Mouse (Mus musculus) neural tube, embryonic 13.5 days (tissue): ENCODE measurements at regions not wholly inside any gene's neighbourhood (a gene's known extent, or its start where the extent isn't known, plus 50 kb on each side); places are given as distances from the start of the nearest gene placed in this dataset.
A peak's percentile ranks its signal among the peaks of the same experiment; 100 is the strongest.

Source experiments
- ATAC-seq: fragments of 200-750 bp; cut with Nextera tagmentation; 2 replicates; pipeline ENCODE4 v1.8.0; 2017; ENCODE audit warnings: low read depth, mild to moderate bottlenecking, moderate TSS enrichment, moderate library complexity
- H3K27ac ChIP-seq: fragments of 300-500 bp; sonication (generic); replicated peaks from 2 replicates; pipeline ENCODE4 v1.5.1; 2015; ENCODE audit warnings: moderate library complexity, mild to moderate bottlenecking, inconsistent platforms
- H3K27me3 ChIP-seq: fragments of 300-500 bp; sonication (generic); 2 replicates; pipeline ENCODE4 v1.6.1; 2015; ENCODE audit warnings: mild to moderate bottlenecking, inconsistent platforms
- H3K36me3 ChIP-seq: fragments of 300-500 bp; sonication (generic); 2 replicates; pipeline ENCODE4 v1.6.1; 2015; ENCODE audit warnings: mild to moderate bottlenecking, inconsistent platforms
- H3K4me1 ChIP-seq: fragments of 300-500 bp; sonication (generic); replicated peaks from 2 replicates; pipeline ENCODE4 v1.6.1; 2015; ENCODE audit warnings: inconsistent platforms
- H3K4me2 ChIP-seq: fragments of 300-500 bp; sonication (generic); 2 replicates; pipeline ENCODE4 v1.6.1; 2015; ENCODE audit warnings: inconsistent platforms, mild to moderate bottlenecking, moderate library complexity
- H3K4me3 ChIP-seq: fragments of 300-500 bp; sonication (generic); 2 replicates; pipeline ENCODE4 v1.5.1; 2015; ENCODE audit warnings: mild to moderate bottlenecking, inconsistent platforms
- H3K9ac ChIP-seq: fragments of 300-500 bp; sonication (generic); 2 replicates; pipeline ENCODE4 v1.6.1; 2015; ENCODE audit warnings: moderate library complexity, mild to moderate bottlenecking, inconsistent platforms
- H3K9me3 ChIP-seq: fragments of 300-500 bp; sonication (generic); 2 replicates; pipeline ENCODE4 v1.6.1; 2016; ENCODE audit warnings: inconsistent platforms
- WGBS: fragments of 180-500 bp; shearing (Covaris S2); methylation state at CpG from one replicate; pipeline ENCODE4 v1.1.7; 2015; 5-methylcytosine and 5-hydroxymethylcytosine counted together

DNA sequence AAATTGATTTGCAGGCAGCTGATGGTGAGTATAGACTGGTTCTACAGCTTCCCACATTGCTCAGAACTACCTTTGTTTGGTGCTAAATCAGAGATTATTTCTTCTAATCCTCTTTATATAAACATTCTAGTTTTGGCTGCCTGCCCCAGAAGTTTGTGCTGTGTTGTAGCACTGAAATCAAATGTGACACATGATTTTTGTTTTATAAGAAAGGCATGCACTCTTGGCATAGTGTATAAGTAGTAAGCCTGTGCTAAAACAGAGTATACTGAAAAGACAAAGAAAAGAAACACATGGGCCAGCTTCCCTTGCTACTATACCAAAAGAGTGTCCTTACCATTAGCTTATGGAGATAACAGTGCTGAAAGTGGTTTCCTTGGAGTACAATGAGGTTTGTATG, 1542.9 kb upstream of the Slc10a2 start:
- H3K4me2 ChIP-seq, result no peak overlapping the region
- H3K27ac ChIP-seq, result no peak overlapping the region
- H3K9ac ChIP-seq, result no peak overlapping the region
- H3K36me3 ChIP-seq, result no peaks in the 10 kb centered on the region
- no peak overlapping the region for H3K4me3 ChIP-seq
- no peak for ATAC-seq
- no peaks in the 10 kb centered on the region for H3K4me1 ChIP-seq
- no peaks in the 10 kb centered on the region for H3K9me3 ChIP-seq
- no peaks in the 10 kb centered on the region for H3K27me3 ChIP-seq

DNA sequence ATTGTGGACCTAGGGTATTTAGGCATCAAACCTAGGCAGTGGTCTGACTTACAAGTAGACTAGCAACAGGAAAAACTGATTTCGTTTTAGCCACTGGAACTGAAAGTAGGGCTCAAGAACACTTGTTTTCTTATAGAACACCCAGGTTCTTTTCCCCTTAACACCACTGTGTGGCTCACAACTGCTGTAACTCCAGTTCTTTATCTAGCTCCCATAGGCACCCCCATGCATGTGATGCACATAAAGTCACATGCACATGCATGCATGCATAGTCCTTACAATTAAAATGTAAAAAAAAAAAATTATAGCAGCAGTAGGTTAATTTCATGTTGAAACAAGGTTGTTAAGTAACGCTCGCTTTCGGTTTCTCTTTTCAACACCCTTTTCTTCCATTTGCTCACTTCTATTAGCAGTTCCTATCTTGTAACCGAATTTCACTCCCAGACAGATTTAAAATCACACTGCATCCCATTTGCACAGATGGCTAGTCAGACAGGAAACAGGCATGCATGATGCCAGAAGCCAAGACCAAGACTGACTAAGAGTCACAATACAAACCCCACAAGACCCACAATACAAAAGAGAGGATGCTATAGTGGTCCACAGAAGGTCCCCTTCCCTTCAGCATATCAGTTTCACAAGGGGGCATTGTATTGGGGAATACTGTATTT, 1540.3 kb upstream of the Slc10a2 start:
- H3K27me3 ChIP-seq, result no peaks in the 10 kb centered on the region
- H3K4me2 ChIP-seq, result no peak overlapping the region
- no peak for ATAC-seq
- H3K27ac ChIP-seq, result no peak overlapping the region
- no peak overlapping the region for H3K9ac ChIP-seq
- H3K4me3 ChIP-seq, result no peak overlapping the region
- no peaks in the 10 kb centered on the region for H3K9me3 ChIP-seq
- WGBS, result 86% methylated on average over 5 of the region's 5 CpGs
- no peaks in the 10 kb centered on the region for H3K4me1 ChIP-seq
- no peaks in the 10 kb centered on the region for H3K36me3 ChIP-seq

DNA sequence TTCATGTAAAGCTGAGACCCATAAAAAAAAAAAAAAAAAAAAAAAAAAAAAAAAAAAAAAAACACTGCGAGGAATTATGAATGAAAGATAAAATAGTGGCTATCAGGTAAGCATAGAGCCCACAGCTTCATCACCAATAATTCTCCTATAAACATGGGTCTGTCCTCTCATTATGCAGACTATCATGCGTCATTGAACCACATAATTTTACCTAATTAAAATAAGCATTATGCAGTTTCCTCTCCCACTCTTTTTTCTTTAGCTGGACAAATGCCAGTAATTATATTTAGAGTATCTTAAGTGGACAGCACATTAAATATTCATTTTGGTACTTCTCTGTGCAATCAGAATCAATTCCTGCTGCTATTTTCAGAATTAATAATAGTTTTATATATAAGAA, 1539.2 kb upstream of the Slc10a2 start:
- Histone ChIP-seq H3K27me3 (no peaks in the 10 kb centered on the region), H3K4me2 (no peak overlapping the region), H3K9me3 (no peaks in the 10 kb centered on the region), H3K27ac (no peak overlapping the region), H3K36me3 (no peaks in the 10 kb centered on the region), H3K9ac (no peak overlapping the region), H3K4me3 (no peak overlapping the region), H3K4me1 (no peaks in the 10 kb centered on the region)
- ATAC-seq, result no peak
- 70% methylated on average over 2 of the region's 2 CpGs for WGBS

DNA sequence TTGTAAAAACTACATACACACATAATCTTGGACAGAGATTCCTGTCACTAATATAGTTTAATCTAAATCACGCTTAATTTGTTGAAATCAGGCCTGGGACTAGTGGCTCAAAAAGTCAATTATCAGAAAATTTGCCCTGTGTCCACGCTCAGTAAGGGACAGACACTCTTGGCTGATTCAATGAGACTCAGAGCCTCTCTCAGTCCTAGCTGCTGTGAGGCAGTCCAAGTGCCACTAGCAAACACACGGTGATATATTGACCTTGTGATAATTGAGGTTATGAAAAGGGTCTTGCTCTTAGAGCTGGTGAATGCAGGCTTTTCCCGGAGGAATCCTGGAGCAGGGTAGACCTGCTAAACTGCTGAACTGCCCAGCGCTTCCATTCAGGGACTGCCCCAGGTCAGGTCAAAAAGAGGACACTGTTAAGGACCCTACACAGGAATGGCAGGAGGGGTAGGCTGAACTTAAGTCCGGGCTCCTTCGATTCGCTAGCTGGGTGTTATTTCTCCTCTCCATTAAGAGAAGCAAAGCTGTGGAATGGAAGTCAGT, 1521.9 kb upstream of the Slc10a2 start:
- H3K9ac ChIP-seq, result no peak overlapping the region
- H3K27me3 ChIP-seq, result no peaks in the 10 kb centered on the region
- no peaks in the 10 kb centered on the region for H3K9me3 ChIP-seq
- no peaks in the 10 kb centered on the region for H3K36me3 ChIP-seq
- H3K27ac ChIP-seq, result no peak overlapping the region
- WGBS, result 33% methylated on average over 8 of the region's 8 CpGs
- H3K4me1 ChIP-seq, result no peaks in the 10 kb centered on the region; the same call in 1 of the 2 replicates
- H3K4me3 ChIP-seq, result no peak overlapping the region
- ATAC-seq, result 0 out of 2 replicates have a peak, but pooled peaks have one; percentile 23
- H3K4me2 ChIP-seq, result no peak overlapping the region

DNA sequence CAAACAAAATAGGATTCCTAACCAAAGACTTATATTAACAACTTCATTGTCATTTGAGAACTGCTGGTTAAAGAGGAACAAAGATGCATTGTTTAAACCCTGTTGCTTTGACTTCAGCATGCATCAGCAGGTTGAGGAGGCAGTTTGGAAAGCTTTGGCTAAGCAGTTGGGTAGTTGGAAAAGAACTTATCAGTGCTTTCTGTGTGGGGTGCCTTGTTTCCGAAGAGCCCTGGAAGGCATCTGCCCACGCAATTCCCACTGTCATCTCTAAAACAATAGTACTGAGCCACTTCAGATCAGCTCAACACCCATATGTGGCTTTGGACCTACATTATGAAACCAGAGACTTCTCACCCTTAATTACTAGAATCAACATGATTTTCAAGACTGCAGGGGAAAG, 1503.7 kb upstream of the Slc10a2 start:
- H3K9ac ChIP-seq, result no peak overlapping the region
- H3K36me3 ChIP-seq, result no peaks in the 10 kb centered on the region
- no peak overlapping the region for H3K4me2 ChIP-seq
- WGBS, result 68% methylated on average over 2 of the region's 2 CpGs
- no peak for ATAC-seq
- no peak overlapping the region for H3K27ac ChIP-seq
- H3K27me3 ChIP-seq, result no peaks in the 10 kb centered on the region
- H3K4me1 ChIP-seq, result peaks cover 15% of the 10 kb centered on the region
- H3K4me3 ChIP-seq, result no peak overlapping the region
- no peaks in the 10 kb centered on the region for H3K9me3 ChIP-seq

DNA sequence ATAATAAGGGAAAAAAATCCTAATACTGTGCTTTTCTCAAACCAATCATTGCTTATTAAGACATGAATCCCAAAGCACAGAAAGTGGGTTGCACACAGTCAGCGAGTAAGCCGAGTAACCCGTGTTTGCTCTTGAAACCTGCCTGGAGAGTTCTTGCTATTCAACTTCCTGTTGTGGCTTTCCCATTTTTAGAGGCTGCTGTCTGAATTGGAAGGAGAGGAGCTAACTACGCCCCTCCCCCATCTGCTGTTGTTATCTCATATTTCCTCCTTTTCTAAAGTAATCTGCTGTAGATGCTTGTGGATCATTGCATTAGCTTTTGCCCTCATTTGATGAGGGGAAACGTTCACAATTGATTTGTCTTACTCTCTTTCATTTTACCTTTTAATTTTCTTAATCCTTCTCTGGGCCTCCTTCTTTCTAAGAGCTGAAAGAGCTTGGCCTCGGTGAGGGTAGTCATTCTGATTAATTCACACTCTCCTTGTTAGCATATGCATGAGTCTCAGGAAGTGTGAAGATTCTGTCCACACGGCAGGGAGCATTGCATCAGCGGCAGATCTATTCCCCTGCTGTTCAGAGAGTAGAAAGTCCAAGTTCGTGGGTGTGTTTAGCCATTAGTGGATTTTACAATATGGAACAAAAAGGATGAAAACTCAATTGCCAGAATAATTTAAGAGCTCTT, 1501.8 kb upstream of the Slc10a2 start:
- Histone ChIP-seq H3K27ac (peak overlapping the region; percentile 7; the same call in 1 of the 2 replicates), H3K4me3 (no peak overlapping the region), H3K27me3 (no peaks in the 10 kb centered on the region), H3K9ac (no peak overlapping the region), H3K4me2 (no peak overlapping the region), H3K36me3 (no peaks in the 10 kb centered on the region), H3K4me1 (peaks cover 15% of the 10 kb centered on the region), H3K9me3 (no peaks in the 10 kb centered on the region)
- ATAC-seq, result peak; percentile 68; the same call in 1 of the 2 replicates
- WGBS, result 16% methylated on average over 9 of the region's 9 CpGs

DNA sequence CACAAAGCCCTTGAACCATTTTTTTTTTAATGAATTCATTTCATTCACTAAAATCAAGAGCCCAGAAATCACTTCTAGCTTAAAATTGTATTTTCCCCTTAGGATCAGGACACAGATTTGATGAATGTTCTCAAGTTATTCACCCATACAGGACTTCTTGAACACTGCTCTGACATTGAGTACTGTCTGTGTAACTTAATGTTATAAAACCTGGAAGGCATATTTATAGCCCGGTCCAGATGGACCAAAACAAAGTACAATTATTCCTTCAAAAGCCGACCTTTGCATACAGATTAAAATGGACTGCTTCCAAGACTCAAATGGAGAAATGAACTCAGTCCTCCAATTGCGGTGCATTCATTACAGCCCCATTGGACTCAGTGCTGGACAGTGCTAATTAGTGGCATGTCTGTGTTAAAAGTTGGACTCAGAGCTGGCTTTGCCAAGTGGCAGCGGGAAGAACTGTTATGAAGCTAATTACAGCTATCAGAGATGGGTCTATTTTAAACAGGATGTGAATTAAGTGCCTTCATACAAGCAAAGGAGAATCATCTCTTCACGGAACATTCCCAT, 1499.2 kb upstream of the Slc10a2 start:
- no peak overlapping the region for H3K4me2 ChIP-seq
- no peak overlapping the region for H3K9ac ChIP-seq
- ATAC-seq, result peak; percentile 75
- peaks cover 15% of the 10 kb centered on the region for H3K4me1 ChIP-seq
- H3K27me3 ChIP-seq, result no peaks in the 10 kb centered on the region
- H3K4me3 ChIP-seq, result no peak overlapping the region
- no peaks in the 10 kb centered on the region for H3K9me3 ChIP-seq
- H3K27ac ChIP-seq, result no peak overlapping the region
- 33% methylated on average over 5 of the region's 5 CpGs for WGBS
- no peaks in the 10 kb centered on the region for H3K36me3 ChIP-seq

DNA sequence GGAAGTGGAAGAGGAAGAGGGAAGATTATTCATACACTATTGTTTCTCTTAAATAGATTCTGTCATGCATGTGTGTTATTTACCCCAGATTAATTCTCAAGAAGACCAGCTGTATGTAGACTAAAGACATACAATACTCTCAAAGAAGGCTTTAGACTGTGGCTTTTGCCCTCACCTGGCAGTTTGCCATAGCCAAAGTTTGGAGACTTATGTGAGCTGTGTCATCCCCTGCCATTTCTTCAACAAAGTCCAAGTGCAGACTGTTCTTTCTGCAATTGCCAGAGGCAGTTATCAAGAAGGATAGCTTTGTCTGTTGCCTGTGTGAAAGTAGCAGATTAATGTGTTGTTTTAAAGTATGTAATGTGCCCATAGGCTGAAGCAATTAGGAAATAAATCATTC, 1485.0 kb upstream of the Slc10a2 start:
- no peak overlapping the region for H3K9ac ChIP-seq
- peaks cover 7% of the 10 kb centered on the region; the same call in 1 of the 2 replicates for H3K4me1 ChIP-seq
- no peaks in the 10 kb centered on the region for H3K9me3 ChIP-seq
- H3K27ac ChIP-seq, result no peak overlapping the region
- ATAC-seq, result no peak
- no peaks in the 10 kb centered on the region for H3K36me3 ChIP-seq
- H3K4me3 ChIP-seq, result no peak overlapping the region
- H3K4me2 ChIP-seq, result no peak overlapping the region
- no peaks in the 10 kb centered on the region for H3K27me3 ChIP-seq

DNA sequence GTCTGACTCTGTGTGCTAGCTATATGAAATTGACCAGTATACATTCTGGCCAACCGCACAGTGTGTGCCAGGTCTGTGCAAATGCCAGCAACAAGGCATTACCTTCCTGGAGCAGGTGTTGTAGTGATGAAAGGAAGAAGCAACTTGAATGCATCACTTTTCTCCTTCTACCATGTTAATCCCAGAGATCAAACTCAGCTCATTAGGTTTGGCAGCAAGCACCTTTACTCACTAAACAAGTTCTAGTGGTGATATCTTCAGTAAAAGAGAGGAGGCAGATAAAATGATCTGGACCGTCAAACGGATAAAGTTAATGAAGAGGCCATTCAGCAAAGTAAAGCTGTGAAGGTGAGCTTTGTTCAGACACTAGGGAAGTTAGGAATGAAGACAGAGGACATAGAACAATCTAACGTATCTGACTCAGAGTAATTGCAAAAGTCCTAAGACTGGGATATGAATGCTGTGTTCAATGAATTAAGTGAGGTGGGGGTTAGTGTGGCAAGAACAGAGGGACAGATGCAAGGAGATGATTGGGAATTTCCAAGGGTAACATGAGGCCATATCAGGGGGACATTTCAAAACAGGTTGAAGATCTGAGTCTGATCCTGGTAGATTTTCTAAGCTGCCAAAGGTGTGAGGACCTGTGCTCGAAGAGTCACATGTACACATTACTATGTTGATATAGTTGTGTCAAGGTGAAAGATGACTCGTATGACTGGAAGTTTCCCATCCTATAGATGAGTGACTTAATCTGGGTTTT, 1478.4 kb upstream of the Slc10a2 start:
- H3K9me3 ChIP-seq, result no peaks in the 10 kb centered on the region
- no peak overlapping the region for H3K4me2 ChIP-seq
- H3K36me3 ChIP-seq, result no peaks in the 10 kb centered on the region
- no peak for ATAC-seq
- H3K9ac ChIP-seq, result no peak overlapping the region
- H3K27ac ChIP-seq, result no peak overlapping the region
- WGBS, result 91% methylated on average over 6 of the region's 6 CpGs
- H3K4me1 ChIP-seq, result no peaks in the 10 kb centered on the region
- no peak overlapping the region for H3K4me3 ChIP-seq
- no peaks in the 10 kb centered on the region for H3K27me3 ChIP-seq

DNA sequence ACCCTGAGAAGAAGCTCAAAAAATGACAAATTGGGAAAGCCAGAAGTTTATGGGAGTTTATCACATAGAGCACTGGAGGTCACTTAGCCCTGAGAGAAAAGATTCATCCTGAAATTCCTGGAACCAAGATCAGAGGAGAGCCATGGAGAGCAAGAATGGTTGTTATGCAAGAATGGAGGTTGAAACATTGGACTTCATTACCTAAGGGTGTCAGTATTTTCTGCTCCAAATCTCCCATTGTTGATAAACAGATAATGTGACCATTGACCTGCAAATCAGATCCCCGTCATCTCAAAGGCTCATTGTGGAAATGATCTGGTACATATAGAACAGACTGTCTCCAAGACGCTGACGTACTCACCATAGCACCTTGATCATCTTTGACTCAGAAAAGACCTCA, 1477.6 kb upstream of the Slc10a2 start:
- Histone ChIP-seq H3K9me3 (no peaks in the 10 kb centered on the region), H3K4me3 (no peak overlapping the region), H3K4me1 (no peaks in the 10 kb centered on the region), H3K9ac (no peak overlapping the region), H3K4me2 (no peak overlapping the region), H3K36me3 (no peaks in the 10 kb centered on the region), H3K27me3 (no peaks in the 10 kb centered on the region), H3K27ac (no peak overlapping the region)
- WGBS, result 85% methylated on average over 3 of the region's 3 CpGs
- ATAC-seq, result no peak

DNA sequence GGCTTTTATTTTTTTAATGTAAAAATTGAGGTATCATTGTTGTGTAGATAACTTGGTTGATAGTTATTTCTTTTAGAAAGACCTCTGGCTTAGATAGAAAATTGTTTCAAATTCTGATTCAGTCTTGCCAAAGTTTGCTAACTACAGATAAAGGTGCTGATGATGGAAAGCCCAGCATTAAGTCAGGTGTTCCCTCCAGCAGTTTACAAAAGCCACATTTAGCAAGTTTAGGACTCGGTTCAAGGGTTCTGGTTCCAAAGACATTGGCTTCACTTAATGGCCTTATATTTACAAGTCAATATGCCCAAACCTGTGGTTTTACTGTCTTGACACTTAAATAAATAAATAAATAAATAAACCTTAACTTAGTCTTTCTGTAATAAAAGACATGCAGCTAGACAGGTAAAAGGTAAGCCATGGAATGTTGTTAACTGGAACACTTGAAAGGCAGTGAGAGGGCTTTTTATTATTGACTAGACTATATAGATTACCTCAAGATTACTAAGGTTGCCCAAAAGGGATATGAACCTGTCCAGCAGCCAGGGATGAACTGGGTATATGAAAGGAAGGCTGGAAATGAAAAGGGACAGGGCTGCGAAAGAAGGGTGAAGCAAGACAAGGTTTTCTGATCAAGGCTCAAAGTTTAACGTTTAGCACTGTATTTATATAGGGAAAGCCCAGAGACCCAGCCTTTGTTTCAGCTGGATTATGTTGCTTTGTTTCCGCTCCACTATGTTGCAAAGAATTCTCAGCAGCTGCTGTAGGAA, 1472.9 kb upstream of the Slc10a2 start:
- 85% methylated on average over 4 of the region's 4 CpGs for WGBS
- ATAC-seq, result no peak
- no peaks in the 10 kb centered on the region for H3K4me1 ChIP-seq

More for the DNA sequence above, 1472.9 kb upstream of the Slc10a2 start:
- H3K9me3 ChIP-seq, result no peaks in the 10 kb centered on the region
- no peaks in the 10 kb centered on the region for H3K27me3 ChIP-seq
- H3K9ac ChIP-seq, result no peak overlapping the region
- H3K27ac ChIP-seq, result no peak overlapping the region
- no peaks in the 10 kb centered on the region for H3K36me3 ChIP-seq
- no peak overlapping the region for H3K4me2 ChIP-seq
- H3K4me3 ChIP-seq, result no peak overlapping the region
